Mouse (Mus musculus) myocyte (in vitro differentiated cells): ENCODE results near the gene Asb16.
A peak's percentile ranks its signal among the peaks of the same experiment; 100 is the strongest.

Source experiments
- E2F4 ChIP-seq: IDR thresholded peaks from one replicate; pipeline ENCODE4 v1.6.1; 2011; ENCODE audit warnings: mild to moderate bottlenecking, control low read depth, moderate library complexity; ENCODE audit not compliant: insufficient read depth
- MAX ChIP-seq: IDR thresholded peaks from one replicate; pipeline ENCODE4 v1.6.1; 2011; ENCODE audit warnings: low read depth, mild to moderate bottlenecking, control low read depth
- MYOD1 ChIP-seq, 3 experiments: IDR thresholded peaks; one replicate each; pipeline ENCODE4 v1.6.1; 2011; ENCODE audit warnings: control low read depth in 2 of 3, low read depth in 2 of 3, mild to moderate bottlenecking in 2 of 3, moderate library complexity in 1 of 3; ENCODE audit not compliant: insufficient read length in 2 of 3, control insufficient read depth in 1 of 3
- POLR2A ChIP-seq: IDR thresholded peaks from one replicate; pipeline ENCODE4 v1.6.1; 2011; ENCODE audit warnings: low read depth, mild to moderate bottlenecking, control low read depth, moderate library complexity; ENCODE audit not compliant: insufficient read length
- POLR2AphosphoS2 ChIP-seq: IDR thresholded peaks from one replicate; pipeline ENCODE4 v1.6.1; 2011; ENCODE audit warnings: low read depth, control low read depth; ENCODE audit not compliant: insufficient read length
- REST ChIP-seq: IDR thresholded peaks from one replicate; pipeline ENCODE4 v1.6.1; 2011; ENCODE audit warnings: mild to moderate bottlenecking, control low read depth, moderate library complexity; ENCODE audit not compliant: insufficient read depth, insufficient read length
- SRF ChIP-seq: IDR thresholded peaks from one replicate; pipeline ENCODE4 v1.6.1; 2011; ENCODE audit warnings: low read depth; ENCODE audit not compliant: control insufficient read depth, insufficient read length
- TCF12 ChIP-seq: IDR thresholded peaks from one replicate; pipeline ENCODE4 v1.6.1; 2011; ENCODE audit warnings: mild to moderate bottlenecking, control low read depth; ENCODE audit not compliant: poor library complexity, insufficient read depth, severe bottlenecking
- TCF3 ChIP-seq: IDR thresholded peaks from one replicate; pipeline ENCODE4 v1.6.1; 2011; ENCODE audit warnings: low read depth, control low read depth; ENCODE audit not compliant: insufficient read length
- USF1 ChIP-seq: IDR thresholded peaks from one replicate; pipeline ENCODE4 v1.6.1; 2011; ENCODE audit warnings: low read depth, mild to moderate bottlenecking, control low read depth, moderate library complexity

DNA sequence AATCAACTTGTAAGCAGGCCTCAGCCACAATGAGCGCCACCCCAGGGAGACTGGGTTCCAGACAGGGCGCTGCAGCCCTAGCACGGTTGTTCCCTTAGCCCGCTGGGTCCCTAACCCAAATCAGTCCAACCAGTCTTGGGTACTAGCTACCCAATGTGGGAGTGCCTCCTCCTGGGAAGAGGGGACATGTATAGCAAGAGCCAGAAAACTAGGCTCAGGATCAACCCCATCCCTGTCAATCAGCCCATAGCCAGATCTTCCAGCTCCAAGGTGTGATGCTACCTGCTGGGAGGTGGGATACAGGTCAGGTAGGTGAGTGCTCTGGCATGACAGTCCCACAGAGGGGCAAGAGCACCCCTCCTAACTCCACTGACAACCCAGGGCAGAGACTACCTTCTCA lies 21.6 kb downstream of the Asb16 start:
- TF ChIP-seq USF1 (no peak), E2F4 (no peak), POLR2AphosphoS2 (peak; percentile 31), POLR2A (no peak), MAX (no peak), TCF3 (no peak), TCF12 (no peak), REST (no peak), MYOD1 (IDR thresholded peaks at IDR 0.05; ENCODE audit: control insufficient read depth in 1 of 3, insufficient read length in 2 of 3, low read depth in 2 of 3) (no peak), SRF (no peak)
